Mouse (Mus musculus) midbrain, embryonic 12.5 days (tissue): ENCODE results near the gene 1700029J07Rik. TPM values are rescaled to one million over a fixed set of nuclear protein-coding genes. Genes with fewer than 3 reads are reported as not detected.

Experiments used
- ATAC-seq: fragments of 200-750 bp; cut with Nextera tagmentation; 2 replicates; pipeline ENCODE4 v1.8.0; 2017; ENCODE audit warnings: low read depth, moderate TSS enrichment, moderate library complexity; ENCODE audit not compliant: low FRiP score
- H3K27ac ChIP-seq: fragments of 300-500 bp; sonication (generic); replicated peaks from 2 replicates; pipeline ENCODE4 v1.5.1; 2016; ENCODE audit warnings: mild to moderate bottlenecking
- H3K27me3 ChIP-seq: fragments of 300-500 bp; sonication (generic); 2 replicates; pipeline ENCODE4 v1.6.1; 2016; ENCODE audit warnings: mild to moderate bottlenecking
- H3K36me3 ChIP-seq: fragments of 300-500 bp; sonication (generic); 2 replicates; pipeline ENCODE4 v1.6.1; 2016
- H3K4me1 ChIP-seq: fragments of 300-500 bp; sonication (generic); 2 replicates; pipeline ENCODE4 v1.6.1; 2016
- H3K4me2 ChIP-seq: fragments of 300-500 bp; sonication (generic); replicated peaks from 2 replicates; pipeline ENCODE4 v1.6.1; 2016; ENCODE audit warnings: mild to moderate bottlenecking, moderate library complexity
- H3K4me3 ChIP-seq: fragments of 300-500 bp; sonication (generic); 2 replicates; pipeline ENCODE4 v1.5.1; 2016; ENCODE audit warnings: mild to moderate bottlenecking
- H3K9ac ChIP-seq: fragments of 300-500 bp; sonication (generic); replicated peaks from 2 replicates; pipeline ENCODE4 v1.6.1; 2016; ENCODE audit warnings: mild to moderate bottlenecking, moderate library complexity
- H3K9me3 ChIP-seq: fragments of 300-500 bp; sonication (generic); 2 replicates; pipeline ENCODE4 v1.6.1; 2016; ENCODE audit warnings: mild to moderate bottlenecking
- WGBS: fragments of 180-500 bp; shearing (Covaris S2); methylation state at CpG from one replicate; pipeline ENCODE4 v1.1.7; 2016; 5-methylcytosine and 5-hydroxymethylcytosine counted together
- polyA plus RNA-seq: library from polyadenylated mRNA; unstranded; fragments of >200 nt; fragmentation: Nextera tagmentation; extraction: Ambion mirVana; gene quantifications from 2 replicates; pipeline ENCODE4 v1.2.1, GENCODE M21; 2016

Gene 1700029J07Rik
- polyA plus RNA-seq = 3.4 and 3.6 TPM in 2 replicates

GRCm38 (mm10) chr8:45975126-45975836 lies at the start of gene 1700029J07Rik, which contains the start of gene Ufsp2:
1700029J07Rik (minus strand) TSS chr8:45975252.
Ufsp2 (plus strand) TSS chr8:45975528.
- peak; percentile 99 for ATAC-seq
- H3K36me3 ChIP-seq = peaks cover 6% of the 10 kb centered on the region; the same call in 1 of the 2 replicates
- peak within 1 kb of the TSS; percentile 60 for H3K9ac ChIP-seq
- no peaks in the 10 kb centered on the region for H3K27me3 ChIP-seq
- H3K4me2 ChIP-seq = peak within 1 kb of the TSS; percentile 67
- H3K9me3 ChIP-seq = no peaks in the 10 kb centered on the region
- H3K4me3 ChIP-seq = peak within 1 kb of the TSS; percentile 63
- under 1% methylated on average over 57 of the region's 57 CpGs for WGBS
- peak within 1 kb of the TSS; percentile 64 for H3K27ac ChIP-seq
- peaks cover 16% of the 10 kb centered on the region for H3K4me1 ChIP-seq

GRCm38 (mm10) chr8:46024392-46024791 lies 49.3 kb upstream of the 1700029J07Rik start:
- H3K4me3 ChIP-seq = no peak overlapping the region
- no peak overlapping the region for H3K4me2 ChIP-seq
- H3K4me1 ChIP-seq = no peaks in the 10 kb centered on the region
- no peak overlapping the region for H3K9ac ChIP-seq
- no peaks in the 10 kb centered on the region for H3K27me3 ChIP-seq
- no peak overlapping the region for H3K27ac ChIP-seq
- ATAC-seq = no peak
- WGBS = 60% methylated on average over 4 of the region's 4 CpGs
- H3K36me3 ChIP-seq = no peaks in the 10 kb centered on the region
- H3K9me3 ChIP-seq = no peaks in the 10 kb centered on the region

GRCm38 (mm10) chr8:46022758-46023157 lies 47.7 kb upstream of the 1700029J07Rik start:
- H3K27me3 ChIP-seq = no peaks in the 10 kb centered on the region
- H3K4me3 ChIP-seq = no peak overlapping the region
- no peak overlapping the region for H3K4me2 ChIP-seq
- no peaks in the 10 kb centered on the region for H3K36me3 ChIP-seq
- ATAC-seq = no peak
- H3K9me3 ChIP-seq = no peaks in the 10 kb centered on the region
- H3K9ac ChIP-seq = no peak overlapping the region
- H3K27ac ChIP-seq = no peak overlapping the region
- no peaks in the 10 kb centered on the region for H3K4me1 ChIP-seq
- 94% methylated on average over 9 of the region's 9 CpGs for WGBS

- Histone ChIP-seq H3K27me3 (no peaks in the 10 kb centered on the region), H3K36me3 (no peaks in the 10 kb centered on the region), H3K4me1 (no peaks in the 10 kb centered on the region), H3K9ac (no peak overlapping the region), H3K4me3 (no peak overlapping the region), H3K27ac (no peak overlapping the region), H3K4me2 (no peak overlapping the region), H3K9me3 (no peaks in the 10 kb centered on the region)
- WGBS = 85% methylated on average over 9 of the region's 9 CpGs
- no peak for ATAC-seq
Measured at GRCm38 (mm10) chr8:46022203-46022602, 47.2 kb upstream of the 1700029J07Rik start.

- H3K4me3 ChIP-seq = no peak overlapping the region
- 12% methylated on average over 17 of the region's 17 CpGs for WGBS
- peak overlapping the region; percentile 41 for H3K4me2 ChIP-seq
- no peaks in the 10 kb centered on the region for H3K27me3 ChIP-seq
- H3K9me3 ChIP-seq = no peaks in the 10 kb centered on the region
- 0 out of 2 replicates have a peak, but pooled peaks have one; percentile 62 for ATAC-seq
- H3K4me1 ChIP-seq = peaks cover 8% of the 10 kb centered on the region; the same call in 1 of the 2 replicates
- H3K27ac ChIP-seq = no peak overlapping the region
- H3K9ac ChIP-seq = no peak overlapping the region
- no peaks in the 10 kb centered on the region for H3K36me3 ChIP-seq
Measured at GRCm38 (mm10) chr8:46010746-46011680, 36.0 kb upstream of the 1700029J07Rik start.

GRCm38 (mm10) chr8:46010306-46010705 lies 35.3 kb upstream of the 1700029J07Rik start:
- Histone ChIP-seq H3K27ac (no peak overlapping the region), H3K36me3 (no peaks in the 10 kb centered on the region), H3K9me3 (no peaks in the 10 kb centered on the region), H3K4me2 (peak overlapping the region; percentile 41), H3K27me3 (no peaks in the 10 kb centered on the region), H3K4me1 (peaks cover 8% of the 10 kb centered on the region; the same call in 1 of the 2 replicates), H3K4me3 (no peak overlapping the region), H3K9ac (no peak overlapping the region)
- WGBS = 49% methylated on average over 2 of the region's 2 CpGs
- ATAC-seq = 0 out of 2 replicates have a peak, but pooled peaks have one; percentile 58

GRCm38 (mm10) chr8:46007050-46007672 lies 32.1 kb upstream of the 1700029J07Rik start:
- whole genome bisulfite sequencing = 82% methylated on average over 3 of the region's 3 CpGs
- Histone ChIP-seq H3K4me1 (peaks cover 8% of the 10 kb centered on the region; the same call in 1 of the 2 replicates), H3K27me3 (no peaks in the 10 kb centered on the region), H3K4me2 (no peak overlapping the region), H3K9ac (no peak overlapping the region), H3K27ac (no peak overlapping the region), H3K9me3 (no peaks in the 10 kb centered on the region), H3K36me3 (no peaks in the 10 kb centered on the region), H3K4me3 (no peak overlapping the region)
- ATAC-seq = no peak

- ATAC-seq = no peak
- Histone ChIP-seq H3K9ac (no peak within 1 kb of the TSS), H3K4me3 (no peak within 1 kb of the TSS), H3K4me2 (no peak within 1 kb of the TSS), H3K36me3 (no peaks in the 10 kb centered on the region), H3K4me1 (peaks cover 1% of the 10 kb centered on the region; the same call in 1 of the 2 replicates), H3K27ac (no peak within 1 kb of the TSS), H3K9me3 (no peaks in the 10 kb centered on the region), H3K27me3 (no peaks in the 10 kb centered on the region)
- WGBS = 79% methylated on average over 4 of the region's 4 CpGs
Measured at GRCm38 (mm10) chr8:46005596-46005995, 30.5 kb upstream of the 1700029J07Rik start, which contains the start of gene Ankrd37. Ankrd37 (minus strand) TSS chr8:46005707.

GRCm38 (mm10) chr8:45999784-46000705 lies 25.0 kb upstream of the 1700029J07Rik start:
- 6% methylated on average over 48 of the region's 55 CpGs for WGBS
- Histone ChIP-seq H3K27me3 (no peaks in the 10 kb centered on the region), H3K4me2 (peak overlapping the region; percentile 79), H3K4me1 (peaks cover 9% of the 10 kb centered on the region; the same call in 1 of the 2 replicates), H3K9me3 (no peaks in the 10 kb centered on the region), H3K4me3 (peak overlapping the region; percentile 57), H3K27ac (peak overlapping the region; percentile 99), H3K36me3 (peaks cover 18% of the 10 kb centered on the region), H3K9ac (peak overlapping the region; percentile 84)
- peak; percentile 99 for ATAC-seq

- ATAC-seq = peak; percentile 2
- H3K4me2 ChIP-seq = peak within 1 kb of the TSS; percentile 79
- peak within 1 kb of the TSS; percentile 57 for H3K4me3 ChIP-seq
- 2% methylated on average over 22 of the region's 22 CpGs for WGBS
- peak within 1 kb of the TSS; percentile 84 for H3K9ac ChIP-seq
- peak within 1 kb of the TSS; percentile 99 for H3K27ac ChIP-seq
- peaks cover 9% of the 10 kb centered on the region; the same call in 1 of the 2 replicates for H3K4me1 ChIP-seq
- H3K27me3 ChIP-seq = no peaks in the 10 kb centered on the region
- H3K36me3 ChIP-seq = peaks cover 18% of the 10 kb centered on the region
- no peaks in the 10 kb centered on the region for H3K9me3 ChIP-seq
Measured at GRCm38 (mm10) chr8:45999138-45999783, 24.2 kb upstream of the 1700029J07Rik start, which contains the start of gene Lrp2bp. Lrp2bp (plus strand) TSS chr8:45999303.
